Mouse (Mus musculus) induced T-regulatory cell, adult 2 months (primary cell): ENCODE measurements around the gene Cox6b1.

Experiments
- DNase-seq: peaks from one replicate; pipeline ENCODE4 v3.0.0-alpha.2; 2012; ENCODE audit warnings: low read depth

Cox6b1 gene

GRCm38 (mm10) chr7:30610043-30610442 is 15.9 kb downstream of the Cox6b1 start:
- DNase-seq: no peak

DNA sequence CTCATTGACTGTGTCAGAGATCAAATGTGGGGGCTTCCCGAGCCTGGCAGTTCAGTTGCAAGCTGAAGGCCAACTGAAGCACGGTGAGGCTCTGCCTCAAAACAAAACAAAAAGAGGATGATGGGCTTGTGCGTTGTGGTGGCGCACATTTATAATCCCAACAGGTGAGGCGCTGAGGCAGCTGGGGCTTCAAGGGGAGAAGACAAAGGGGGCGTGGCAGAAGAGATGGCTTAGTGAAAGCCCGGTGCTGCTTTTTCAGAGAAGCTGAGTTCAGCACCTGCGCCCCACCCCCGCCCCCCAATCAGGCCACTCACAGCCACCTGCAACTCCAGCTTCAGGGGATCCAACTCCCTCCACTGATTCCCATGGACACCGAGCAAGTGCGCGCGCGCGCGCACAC is 17.5 kb downstream of the Cox6b1 start:
- DNase-seq: no peak

DNA sequence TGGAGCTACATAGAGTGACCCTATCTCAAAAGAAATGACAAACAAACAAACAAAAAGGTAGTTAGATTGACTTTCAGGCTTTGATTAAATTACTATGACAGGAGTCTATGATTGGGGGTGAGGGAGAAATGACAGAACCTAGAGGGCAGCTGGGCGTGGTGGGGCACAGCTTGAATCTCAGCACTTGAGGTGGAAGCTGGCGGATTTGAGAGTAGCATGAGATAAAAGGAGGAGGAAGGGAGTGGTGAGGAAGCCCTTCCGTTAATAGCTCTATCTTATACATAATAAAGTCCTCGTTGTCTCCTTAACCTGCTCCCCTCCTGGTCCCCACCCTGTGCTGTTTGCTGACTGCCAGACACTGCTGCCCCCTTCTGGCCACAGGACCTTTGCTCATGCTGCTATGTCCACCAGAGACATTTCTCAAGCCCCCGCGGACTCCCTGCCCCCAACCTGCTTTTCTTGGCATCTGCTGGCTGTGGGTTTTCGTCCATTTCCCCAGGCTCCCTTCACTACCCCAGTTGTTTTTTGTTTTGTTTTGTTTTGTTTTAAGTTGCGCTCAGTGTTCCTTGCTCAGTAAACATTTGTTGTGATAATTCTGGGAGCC is 18.1 kb downstream of the Cox6b1 start:
- peak; percentile 88 for DNase-seq

GRCm38 (mm10) chr7:30604944-30605343 is 21.0 kb downstream of the Cox6b1 start:
- no peak for DNase-seq

DNA sequence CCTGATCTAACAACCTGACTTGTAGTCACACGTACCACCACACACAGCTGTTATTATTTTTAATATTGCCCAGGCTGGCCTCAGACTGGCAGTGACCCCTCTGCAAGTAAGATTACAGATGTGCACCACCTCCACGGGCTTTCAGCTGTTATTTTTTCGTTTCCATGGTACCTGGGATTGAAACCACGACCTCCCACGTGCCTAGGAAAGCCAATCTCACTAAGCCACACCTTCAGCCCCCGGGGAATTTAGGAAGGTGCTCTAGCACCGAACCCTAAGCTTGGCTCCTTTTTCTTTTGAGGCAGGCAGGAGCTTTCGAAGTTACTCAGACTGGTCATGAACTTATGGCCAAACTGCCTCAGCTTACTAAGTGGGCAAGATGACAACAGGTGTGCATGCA is 21.5 kb downstream of the Cox6b1 start:
- no peak for DNase-seq

- DNase-seq: no peak
These were observed 23.4 kb downstream of the Cox6b1 start for GRCm38 (mm10) chr7:30602583-30602982.

DNA sequence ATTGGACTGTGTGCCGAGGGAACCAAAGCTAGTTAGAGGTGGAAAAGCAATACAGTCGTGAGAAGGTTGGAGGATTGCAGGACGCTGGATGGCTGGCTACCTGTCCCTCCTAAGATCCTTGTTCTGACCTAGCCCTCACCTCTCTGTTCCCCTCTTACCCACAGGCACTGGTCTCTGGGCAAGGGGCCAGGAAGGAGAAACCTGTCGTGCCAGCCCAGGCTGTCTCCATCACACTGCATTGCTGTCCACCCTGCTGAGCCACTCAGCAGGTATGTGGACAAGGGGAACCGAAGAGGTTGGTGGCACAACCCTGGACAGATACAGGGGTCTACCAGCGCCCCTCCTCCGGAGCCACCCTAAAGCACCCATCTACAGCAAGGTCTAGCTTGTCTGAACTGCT is 25.3 kb downstream of the Cox6b1 start:
- DNase-seq: no peak

DNA sequence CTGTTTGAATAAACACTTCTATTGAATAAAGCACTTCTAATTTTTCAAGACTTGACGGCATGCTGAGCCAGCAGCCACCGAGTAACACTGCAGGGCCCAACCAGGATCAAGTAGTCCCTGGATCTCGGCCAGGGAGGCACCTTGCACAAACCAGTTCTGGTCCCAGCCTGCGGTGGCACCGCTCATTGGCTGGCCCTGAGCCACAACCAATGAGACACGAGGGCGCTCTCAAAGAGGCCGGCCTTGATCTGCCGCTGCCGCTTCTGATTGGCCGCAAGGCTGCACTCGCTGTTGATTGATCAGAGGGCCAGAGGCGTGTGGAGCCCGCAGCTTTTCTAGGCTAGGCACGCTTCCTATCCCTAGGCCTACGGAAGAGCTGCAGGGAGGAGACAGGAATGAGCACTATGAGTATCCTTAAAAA is 26.0 kb downstream of the Cox6b1 start:
- DNase-seq: peak; percentile 85

GRCm38 (mm10) chr7:30598786-30599185 is 27.2 kb downstream of the Cox6b1 start, which contains the start of gene Zbtb32:
Zbtb32 (minus strand) TSS chr7:30598909.
- no peak for DNase-seq

DNA sequence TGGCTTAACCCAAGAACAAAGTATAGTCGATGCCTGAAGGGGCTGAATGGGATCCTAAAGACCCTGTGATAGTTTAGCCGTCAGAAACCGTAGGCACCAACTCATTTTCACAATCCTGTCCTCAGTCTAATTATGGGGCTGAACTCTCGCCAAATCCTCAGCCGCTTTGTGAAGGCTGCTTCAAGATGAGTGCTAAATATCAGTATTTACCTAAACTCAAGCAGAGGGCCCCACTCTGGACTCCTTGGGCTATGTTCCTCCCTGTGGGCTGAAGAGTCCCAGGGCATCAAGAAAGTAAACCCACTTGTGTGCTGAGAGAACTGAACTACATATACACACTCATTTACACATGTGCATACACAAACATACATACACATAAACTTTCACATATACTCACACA is 29.1 kb downstream of the Cox6b1 start:
- no peak for DNase-seq

DNA sequence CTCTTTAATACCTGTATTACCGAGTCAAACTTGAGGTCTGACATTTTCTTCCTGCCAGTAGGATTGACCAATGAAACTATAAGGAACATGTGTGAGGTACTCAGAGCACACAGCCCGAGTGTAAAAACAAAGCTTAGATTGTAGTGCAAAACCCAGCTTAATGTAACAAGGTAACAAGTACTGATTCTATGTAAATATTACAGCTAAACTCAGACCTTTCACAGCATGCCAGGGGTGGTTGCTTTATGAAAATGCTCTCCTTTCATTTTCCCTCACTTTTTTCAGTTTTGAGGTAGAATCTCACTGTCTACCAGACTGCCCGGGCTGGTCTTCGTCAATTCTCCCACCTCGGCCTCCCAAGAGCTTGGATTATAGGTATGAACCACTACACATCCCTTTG is 29.9 kb downstream of the Cox6b1 start:
- no peak for DNase-seq

DNA sequence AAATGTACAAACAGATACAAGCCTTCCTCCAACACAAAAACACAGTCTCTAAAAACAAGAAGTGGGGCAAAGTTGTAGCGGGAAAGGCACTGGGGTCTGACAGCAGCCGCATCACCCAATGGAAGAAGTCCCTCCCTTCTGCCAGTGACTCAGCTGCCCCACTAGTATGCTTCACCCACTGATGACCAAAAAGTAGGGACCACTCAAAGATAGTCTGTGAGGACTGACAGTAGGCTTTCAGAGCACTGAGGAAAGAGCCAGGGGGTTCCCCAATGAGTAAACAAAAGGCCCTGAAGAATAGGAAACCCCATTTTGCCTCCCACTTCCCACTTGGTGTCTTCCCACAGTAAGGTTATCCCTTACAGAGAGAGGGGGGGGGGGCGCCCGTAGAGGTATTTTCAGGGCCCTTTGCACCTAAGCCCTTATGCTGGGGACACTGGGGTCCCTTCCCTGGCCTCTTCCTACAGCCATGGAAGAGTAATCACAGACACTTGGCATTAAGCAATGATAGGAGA is 31.4 kb downstream of the Cox6b1 start:
- peak; percentile 69 for DNase-seq

DNA sequence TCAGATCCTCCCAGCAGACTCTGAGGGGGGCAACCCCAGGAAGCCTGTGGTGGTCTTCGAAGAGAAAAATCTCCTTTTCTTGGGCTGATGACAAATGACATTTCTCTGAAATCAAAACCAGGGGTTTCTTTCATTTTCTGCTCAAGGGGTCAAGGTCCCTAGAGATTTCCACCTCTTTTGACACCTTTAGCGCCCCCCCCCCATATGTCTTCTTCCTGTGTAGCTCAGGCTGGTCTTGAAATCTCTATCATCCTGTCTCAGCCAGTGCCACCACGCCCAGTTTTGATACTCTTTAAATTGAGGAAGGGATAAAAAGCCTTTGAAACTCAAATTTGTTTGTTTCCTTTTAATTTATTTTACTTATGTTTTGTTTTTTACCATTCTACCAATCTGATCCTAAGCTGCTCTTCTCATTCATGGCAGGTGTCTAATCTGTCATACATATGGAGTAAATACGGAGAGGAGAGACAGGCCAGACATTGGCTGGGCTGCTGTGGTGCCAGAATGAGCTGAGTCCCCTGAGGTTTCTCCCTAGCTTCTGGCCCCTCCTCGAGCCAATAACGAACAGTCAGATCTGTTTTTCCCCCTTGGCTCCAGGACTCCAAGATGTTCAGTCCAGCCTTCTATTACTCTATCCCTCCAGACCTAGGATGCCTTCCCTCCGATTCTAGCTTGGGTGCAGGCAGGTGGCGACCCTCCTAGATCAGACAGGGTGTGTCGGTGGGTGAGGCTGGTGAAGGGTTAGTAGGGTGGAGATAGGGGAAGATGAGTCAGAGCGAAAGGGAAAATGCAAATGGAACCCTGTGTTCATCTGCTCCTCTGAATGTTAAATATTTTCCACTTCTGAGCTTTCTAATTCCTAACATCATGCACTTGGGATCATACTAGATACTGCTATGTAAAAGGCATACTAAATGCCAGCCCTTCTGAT is 32.1 kb downstream of the Cox6b1 start:
- peak; percentile 81 for DNase-seq

- peak; percentile 76 for DNase-seq
These were observed 33.1 kb downstream of the Cox6b1 start for GRCm38 (mm10) chr7:30592772-30593423.

GRCm38 (mm10) chr7:30591605-30591951 is 34.4 kb downstream of the Cox6b1 start:
- no peak for DNase-seq

DNA sequence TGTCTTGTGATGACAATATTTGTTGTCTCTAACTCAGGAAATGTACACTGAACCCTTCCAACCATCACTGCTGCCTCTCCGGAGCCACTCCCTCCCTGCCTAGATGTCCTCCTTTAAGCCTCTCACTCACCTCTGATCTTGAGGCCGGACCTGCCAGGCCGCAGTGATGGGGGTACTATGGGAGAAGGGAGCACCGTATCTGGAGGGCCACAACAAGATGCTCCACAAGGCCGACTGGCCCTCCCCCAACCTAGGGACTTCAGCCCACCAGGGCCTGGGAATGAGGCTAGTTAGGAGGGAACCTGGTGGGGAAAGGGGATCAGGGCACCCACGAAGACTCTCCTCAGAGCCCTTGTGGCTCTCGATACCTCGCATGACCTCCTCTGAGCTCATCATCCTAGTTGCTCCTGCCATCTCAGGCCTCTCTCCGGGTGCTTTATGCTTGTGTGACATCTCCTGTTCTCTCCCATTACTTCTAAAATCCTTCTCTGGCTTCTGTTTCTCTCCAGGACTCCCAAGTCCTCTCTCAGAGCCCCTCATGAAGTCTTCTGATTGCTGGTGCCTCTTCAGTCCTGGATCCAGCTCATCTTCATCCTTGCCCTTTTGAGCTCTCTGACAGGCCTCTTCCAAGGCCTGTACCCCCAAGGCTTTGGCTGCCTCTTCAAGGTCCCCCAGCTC is 34.9 kb downstream of the Cox6b1 start:
- no peak for DNase-seq

- peak; percentile 88 for DNase-seq
These were observed 36.3 kb downstream of the Cox6b1 start for GRCm38 (mm10) chr7:30589435-30590301.

DNA sequence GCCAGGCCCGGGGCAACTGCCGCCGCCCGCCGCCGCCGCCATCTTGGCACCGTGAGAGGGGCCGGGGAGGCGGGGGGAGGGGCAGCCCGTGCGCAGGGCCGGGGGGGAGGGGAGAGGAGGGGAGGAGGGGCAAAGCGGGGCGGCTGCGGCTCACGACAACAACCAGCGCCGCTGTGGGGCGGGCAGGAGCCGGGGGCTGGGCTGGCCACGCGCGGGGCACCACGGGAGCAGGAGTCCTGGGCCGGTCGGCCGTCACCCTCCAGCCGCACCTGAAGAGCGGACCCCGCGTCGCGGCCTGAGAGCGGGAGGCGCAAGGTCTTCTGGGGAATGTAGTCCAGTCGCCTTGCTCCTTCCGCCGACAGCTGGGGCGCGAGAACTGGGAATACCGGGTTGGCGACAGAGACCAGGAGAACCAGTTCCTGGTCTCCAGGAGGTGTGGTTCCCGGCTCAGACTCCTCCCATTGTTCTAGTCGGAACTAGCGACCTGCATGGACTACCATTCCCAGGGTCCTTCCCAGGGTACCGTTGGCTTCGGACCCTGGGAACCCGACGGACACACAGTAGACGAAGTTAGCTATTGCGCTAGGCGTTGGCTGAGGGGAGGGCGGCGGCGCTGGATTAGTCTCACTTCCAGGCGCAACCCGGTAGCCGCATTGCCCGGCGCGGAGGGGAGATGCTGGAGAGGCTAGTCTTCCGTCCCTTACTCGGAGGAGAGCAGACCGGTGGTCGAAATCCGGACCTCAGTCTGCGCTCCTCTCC is 37.1 kb downstream of the Cox6b1 start, which contains the start of gene Kmt2b:
Gene Kmt2b (minus strand): TSS at position 51 of the 759 bp plus-strand sequence.
- peak; percentile 94 for DNase-seq

- DNase-seq: peak; percentile 61
These were observed 37.9 kb downstream of the Cox6b1 start for GRCm38 (mm10) chr7:30587842-30588667.
